Mouse (Mus musculus): ENCODE results near the gene Usp6nl. TPM values are rescaled to one million over a fixed set of nuclear protein-coding genes. Genes with fewer than 3 reads are reported as not detected.

Usp6nl gene
- total and polyA plus RNA-seq, 2 experiments from 2014 or later: 3.4 to 8.9 TPM

GRCm38 (mm10) chr2:6490076-6490475, 167.6 kb downstream of the Usp6nl start:
- WGBS: 89% methylated on average over 6 of the region's 6 CpGs
- TF ChIP-seq EP300 (IDR thresholded peaks at IDR 0.05; ENCODE audit: low read depth) (no peak), CTCF (IDR thresholded peaks at IDR 0.05; ENCODE audit: low read depth) (no peak)
- ATAC-seq (ENCODE audit: insufficient read depth, low read depth) (no peak), DNase-seq (ENCODE audit: low spot score) (no peak)
- Histone ChIP-seq H3K36me3 (replicated peaks; ENCODE audit: control insufficient read depth, insufficient read depth, low read length) (no peaks in the 10 kb centered on the region), H3K9ac (replicated peaks; ENCODE audit: low read depth, low read length) (no peak overlapping the region), H3K4me2 (ENCODE audit: low read depth, low read length) (no peak overlapping the region), H3K4me3 (ENCODE audit: low read depth, low read length) (no peak overlapping the region), H3K9me3 (replicated peaks; ENCODE audit: control insufficient read depth, low read length) (no peaks in the 10 kb centered on the region), H3K27ac (ENCODE audit: low read depth) (no peak overlapping the region), H3K4me1 (ENCODE audit: control insufficient read depth, insufficient read depth) (no peaks in the 10 kb centered on the region), H3K27me3 (ENCODE audit: control insufficient read depth, insufficient read depth, low read length) (no peaks in the 10 kb centered on the region)

DNA sequence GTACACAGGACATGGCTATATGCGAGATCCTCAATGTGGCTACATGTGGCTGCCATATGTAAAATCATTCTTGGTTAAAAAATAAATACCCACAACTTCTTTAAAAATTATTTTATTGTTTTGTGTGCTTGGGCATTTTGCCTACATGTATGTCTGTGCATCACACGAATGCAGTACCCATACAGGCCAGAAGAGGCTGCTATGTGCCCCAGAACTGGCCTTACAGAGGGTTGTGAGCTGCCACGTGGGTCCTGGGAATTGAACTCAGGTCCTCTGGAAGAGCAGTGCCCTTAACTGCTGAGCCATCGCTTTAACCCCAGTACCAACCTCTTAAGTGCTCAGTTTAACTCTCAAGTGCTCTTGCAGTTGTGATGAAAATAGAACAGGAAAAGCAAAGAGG, 168.4 kb downstream of the Usp6nl start:
- TF ChIP-seq EP300 (IDR thresholded peaks at IDR 0.05; ENCODE audit: low read depth) (no peak), CTCF (IDR thresholded peaks at IDR 0.05; ENCODE audit: low read depth) (no peak)
- no peak for ATAC-seq (ENCODE audit: insufficient read depth, low read depth)

DNA sequence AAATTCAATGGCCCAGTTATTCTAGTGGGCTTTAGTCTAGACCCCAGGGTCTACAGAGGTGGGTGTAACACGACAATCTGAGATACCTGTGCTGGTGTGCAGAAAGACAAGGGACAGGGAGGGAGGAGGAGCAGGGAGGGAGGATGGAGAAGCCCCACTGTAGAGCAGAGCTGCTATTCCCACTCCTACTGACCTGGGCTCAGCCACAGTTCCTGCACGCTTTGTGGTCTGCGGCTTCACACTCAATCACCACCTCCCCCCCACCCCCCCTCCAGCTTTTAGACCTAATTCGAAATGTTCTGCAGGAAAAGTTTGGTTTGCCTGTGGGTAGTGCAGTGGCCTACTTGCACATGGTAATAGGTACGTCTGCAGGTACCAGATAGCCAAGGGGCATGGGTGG, 171.4 kb downstream of the Usp6nl start:
- Histone ChIP-seq H3K27me3 (ENCODE audit: control insufficient read depth, insufficient read depth, low read length) (no peaks in the 10 kb centered on the region), H3K9ac (replicated peaks; ENCODE audit: low read depth, low read length) (no peak overlapping the region), H3K9me3 (replicated peaks; ENCODE audit: control insufficient read depth, low read length) (no peaks in the 10 kb centered on the region), H3K4me3 (ENCODE audit: low read depth, low read length) (no peak overlapping the region), H3K36me3 (replicated peaks; ENCODE audit: control insufficient read depth, insufficient read depth, low read length) (no peaks in the 10 kb centered on the region), H3K27ac (ENCODE audit: low read depth) (no peak overlapping the region), H3K4me1 (ENCODE audit: control insufficient read depth, insufficient read depth) (no peaks in the 10 kb centered on the region), H3K4me2 (ENCODE audit: low read depth, low read length) (no peak overlapping the region)
- 70% methylated on average over 5 of the region's 5 CpGs for WGBS
- DNase-seq (ENCODE audit: low spot score) (no peak), ATAC-seq (ENCODE audit: insufficient read depth, low read depth) (no peak)
- no peak for TF ChIP-seq EP300 (IDR thresholded peaks at IDR 0.05; ENCODE audit: low read depth)

More for the DNA sequence above, 168.4 kb downstream of the Usp6nl start:
- Histone ChIP-seq H3K9ac (replicated peaks; ENCODE audit: low read depth, low read length) (no peak overlapping the region), H3K4me1 (ENCODE audit: control insufficient read depth, insufficient read depth) (no peaks in the 10 kb centered on the region), H3K36me3 (replicated peaks; ENCODE audit: control insufficient read depth, insufficient read depth, low read length) (no peaks in the 10 kb centered on the region), H3K27ac (ENCODE audit: low read depth) (no peak overlapping the region), H3K4me2 (ENCODE audit: low read depth, low read length) (no peak overlapping the region), H3K9me3 (replicated peaks; ENCODE audit: control insufficient read depth, low read length) (no peaks in the 10 kb centered on the region), H3K4me3 (ENCODE audit: low read depth, low read length) (no peak overlapping the region), H3K27me3 (ENCODE audit: control insufficient read depth, insufficient read depth, low read length) (no peaks in the 10 kb centered on the region)
- DNase-seq (ENCODE audit: low spot score): no peak
- 72% methylated on average over 4 of the region's 4 CpGs for WGBS

Other genes with a start within 250 kb of the Usp6nl start
- 39.8 and 61.1 TPM in 2 replicates for gene Proser2, start 192.5 kb upstream of the Usp6nl start, total RNA-seq (2014; rRNA removed; ENCODE audit: low replicate concordance)
- gene Proser2, start 192.5 kb upstream of the Usp6nl start, polyA plus RNA-seq (2015; fragmentation: Nextera tagmentation; extraction: Ambion mirVana): 14.7 and 17.9 TPM in 2 replicates
- 17.3 and 27.4 TPM in 2 replicates for gene Echdc3, start 109.6 kb upstream of the Usp6nl start, total RNA-seq (2014; rRNA removed; ENCODE audit: low replicate concordance)
- gene Echdc3, start 109.6 kb upstream of the Usp6nl start, polyA plus RNA-seq (2015; fragmentation: Nextera tagmentation; extraction: Ambion mirVana): 16.9 and 17.7 TPM in 2 replicates

Measured in heart, postnatal 0 days (tissue).